Mouse (Mus musculus) regulatory T cell (primary cell): ENCODE measurements around the gene Edem3.

ENCODE experiments used
- in situ Hi-C: fragments of 300-600 bp; cut with MboI, MseI; formaldehyde crosslinking; loops from one replicate; pipeline ENCODE4 v1.15.1; 2025; ENCODE audit warnings: high pct_unique_total_duplicates

Edem3 gene

DNA sequence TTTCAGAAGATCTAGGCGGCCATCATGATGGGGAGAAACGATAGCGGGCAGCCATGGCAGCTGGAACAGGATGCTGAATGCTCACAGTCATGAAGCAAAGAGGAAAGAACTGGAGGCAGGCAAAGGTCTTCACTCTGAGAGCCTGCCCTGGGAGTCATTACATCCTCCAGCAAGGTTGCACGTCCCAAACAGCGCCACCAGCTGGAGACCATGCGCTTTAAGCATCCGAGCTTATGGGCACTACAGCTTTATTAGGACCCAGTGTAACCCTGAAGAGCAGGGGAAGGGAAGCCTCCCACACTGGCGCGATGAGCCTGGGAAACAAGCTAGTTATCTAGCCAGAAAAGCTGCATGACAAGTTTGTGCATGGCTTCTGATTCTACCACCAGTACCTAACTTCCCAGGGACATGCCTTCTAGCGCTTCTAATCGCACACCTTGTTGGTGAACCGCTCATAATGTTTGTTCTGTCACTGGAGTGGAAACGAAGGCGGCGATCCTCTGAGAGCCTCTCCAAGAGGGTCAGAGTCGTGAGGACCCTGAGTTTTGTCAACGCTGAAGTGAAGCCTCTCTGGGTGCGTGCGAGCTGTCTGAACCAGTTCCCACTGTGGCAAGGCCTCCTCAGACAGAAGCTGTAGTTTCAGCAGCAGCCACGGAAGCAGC, 106.3 kb downstream of the Edem3 start:
- in situ Hi-C loops: no loop called here

- in situ Hi-C loops: no loop called here
These were observed 106.9 kb downstream of the Edem3 start for GRCm38 (mm10) chr1:151862109-151862508.

DNA sequence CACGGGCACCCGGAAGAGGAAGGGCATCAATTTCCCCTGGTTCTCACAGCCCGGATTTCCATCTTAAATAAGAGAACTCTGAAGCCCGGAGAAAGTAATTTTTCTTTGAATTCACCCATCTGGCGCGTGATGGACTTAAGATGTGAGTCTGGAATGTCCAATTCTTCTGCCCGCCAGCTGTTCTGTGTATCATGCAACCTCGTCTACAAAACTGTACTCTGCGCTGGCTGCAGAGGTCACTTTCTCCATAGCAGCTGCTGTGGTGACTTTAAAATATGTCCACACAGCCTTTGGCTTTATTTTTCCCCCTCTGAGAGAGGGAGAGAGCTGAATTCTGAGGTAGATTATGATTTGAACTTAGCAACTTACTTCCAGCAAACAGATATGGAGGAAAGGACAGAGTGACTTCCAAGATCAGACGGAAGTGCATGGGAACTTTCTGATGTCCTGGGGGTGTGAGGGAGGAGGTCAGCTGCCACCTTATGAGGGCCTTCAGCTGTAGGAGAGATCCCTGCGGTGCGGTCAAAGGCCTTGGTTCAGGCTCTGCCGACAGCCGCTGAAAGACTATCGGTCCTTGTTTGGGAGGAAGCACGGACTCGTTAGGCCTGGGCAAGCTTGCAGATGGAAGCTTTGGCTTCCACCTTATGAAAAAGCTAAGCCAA, 108.1 kb downstream of the Edem3 start:
- in situ Hi-C loops: no loop called here

GRCm38 (mm10) chr1:151863797-151864147, 108.6 kb downstream of the Edem3 start:
- in situ Hi-C loops: no loop called here

DNA sequence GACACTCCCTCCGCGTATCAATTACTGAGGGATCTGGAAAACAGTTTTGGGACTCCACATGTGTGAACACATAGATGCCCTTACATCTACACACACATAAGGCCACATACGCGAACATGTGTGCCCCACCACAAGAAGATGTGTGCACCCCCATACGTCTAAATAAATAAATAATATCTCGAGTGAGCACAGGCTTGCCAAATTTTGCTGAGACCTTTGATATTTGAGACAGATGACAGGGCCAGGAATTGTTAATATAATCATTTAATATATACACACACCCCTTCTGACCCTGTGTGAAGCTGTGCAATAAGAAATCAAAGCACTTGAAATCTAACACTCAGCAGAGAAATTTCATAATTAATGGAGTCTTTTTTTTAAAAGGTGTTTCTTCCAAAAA, 109.2 kb downstream of the Edem3 start:
- in situ Hi-C loops: no loop called here
